Mouse (Mus musculus): ENCODE results near the gene Map4k1.

Map4k1 gene

DNA sequence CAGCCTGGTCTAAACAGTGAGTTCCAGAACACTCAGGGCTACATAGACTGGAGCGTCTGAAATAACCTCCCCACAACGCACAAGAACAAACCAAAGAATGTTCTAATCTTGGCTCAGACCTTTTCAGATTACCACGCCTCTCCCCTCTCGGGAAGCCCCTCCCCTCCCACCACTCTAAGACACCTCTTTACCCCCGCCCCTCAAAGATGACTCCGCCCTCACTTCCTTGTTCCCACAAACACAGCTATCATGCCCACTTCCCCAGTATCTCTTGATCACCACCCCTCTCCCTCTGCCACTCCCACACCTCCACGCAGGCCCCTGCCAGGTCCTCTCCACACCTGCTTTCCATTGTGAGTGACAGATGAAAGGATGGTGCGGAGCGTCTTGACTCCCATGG is 26.9 kb downstream of the Map4k1 start:
- in situ Hi-C loops (cut with MboI; ENCODE audit: low pct_unique_long_range_greater_than_20kb in 1 of 2, low sequenced_read_pairs in 2 of 2, unreplicated experiment in 1 of 2), result no loop called here

DNA sequence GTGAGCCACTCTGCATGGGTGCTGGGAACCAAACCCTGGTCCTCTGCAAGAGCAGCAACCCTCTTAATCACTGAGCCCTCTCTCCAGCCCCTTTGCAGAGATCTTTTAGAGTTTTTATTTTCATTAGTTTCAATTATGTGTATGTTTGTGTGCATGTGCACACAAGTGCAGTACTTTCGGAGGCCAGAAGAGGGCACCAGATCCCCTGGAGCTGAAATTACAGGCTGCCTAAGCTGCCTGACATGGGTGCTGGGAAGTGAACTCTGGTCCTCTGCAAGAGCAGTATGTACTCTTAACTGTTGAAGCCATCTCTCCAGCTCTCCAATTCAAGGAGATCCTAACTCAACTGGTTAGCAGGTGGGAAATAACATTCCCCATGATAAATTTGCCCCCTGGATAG is 33.1 kb downstream of the Map4k1 start:
- in situ Hi-C loops (cut with MboI; ENCODE audit: low pct_unique_long_range_greater_than_20kb in 1 of 2, low sequenced_read_pairs in 2 of 2, unreplicated experiment in 1 of 2), result no loop called here

DNA sequence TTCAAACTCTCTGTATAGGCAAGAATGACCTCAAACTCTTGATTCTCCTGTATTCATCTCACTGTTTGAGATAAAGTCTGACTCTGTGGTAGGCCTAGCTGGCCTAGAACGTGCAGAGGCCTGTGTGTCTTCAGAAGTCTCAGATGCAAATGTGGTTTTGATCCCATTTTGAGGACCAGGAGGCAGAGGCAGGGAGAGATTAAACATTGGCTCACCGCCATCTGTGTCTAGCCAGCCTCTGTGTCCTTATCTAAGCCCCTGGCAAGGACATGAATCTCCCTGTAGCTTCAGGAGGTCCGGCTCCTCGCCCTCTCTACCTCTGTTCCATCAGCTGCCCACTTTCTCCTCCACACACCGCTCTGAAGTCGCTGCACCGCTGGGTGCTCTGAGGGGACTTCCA is 34.6 kb downstream of the Map4k1 start:
- in situ Hi-C loops (cut with MboI; ENCODE audit: low pct_unique_long_range_greater_than_20kb in 1 of 2, low sequenced_read_pairs in 2 of 2, unreplicated experiment in 1 of 2), result no loop called here

DNA sequence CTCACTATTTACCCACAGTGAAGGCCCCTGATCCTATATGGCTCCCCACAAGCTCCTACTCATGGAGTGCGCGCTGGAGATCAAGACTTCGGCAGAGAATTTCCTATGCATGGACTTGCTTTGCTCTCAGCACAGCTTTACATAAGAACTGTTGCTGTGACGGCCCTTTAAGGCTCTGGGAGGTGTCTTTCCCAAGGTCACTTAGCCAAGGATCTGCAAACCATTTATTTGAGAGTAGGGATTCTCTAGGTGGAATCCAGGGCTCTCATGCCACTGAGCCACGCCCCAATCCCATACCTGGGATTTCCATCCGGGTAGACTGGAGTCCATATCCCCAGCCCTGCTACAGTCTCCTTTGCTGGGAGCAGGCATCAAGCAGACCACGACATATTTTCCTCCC is 35.4 kb downstream of the Map4k1 start:
- in situ Hi-C loops (cut with MboI; ENCODE audit: low pct_unique_long_range_greater_than_20kb in 1 of 2, low sequenced_read_pairs in 2 of 2, unreplicated experiment in 1 of 2), result no loop called here

DNA sequence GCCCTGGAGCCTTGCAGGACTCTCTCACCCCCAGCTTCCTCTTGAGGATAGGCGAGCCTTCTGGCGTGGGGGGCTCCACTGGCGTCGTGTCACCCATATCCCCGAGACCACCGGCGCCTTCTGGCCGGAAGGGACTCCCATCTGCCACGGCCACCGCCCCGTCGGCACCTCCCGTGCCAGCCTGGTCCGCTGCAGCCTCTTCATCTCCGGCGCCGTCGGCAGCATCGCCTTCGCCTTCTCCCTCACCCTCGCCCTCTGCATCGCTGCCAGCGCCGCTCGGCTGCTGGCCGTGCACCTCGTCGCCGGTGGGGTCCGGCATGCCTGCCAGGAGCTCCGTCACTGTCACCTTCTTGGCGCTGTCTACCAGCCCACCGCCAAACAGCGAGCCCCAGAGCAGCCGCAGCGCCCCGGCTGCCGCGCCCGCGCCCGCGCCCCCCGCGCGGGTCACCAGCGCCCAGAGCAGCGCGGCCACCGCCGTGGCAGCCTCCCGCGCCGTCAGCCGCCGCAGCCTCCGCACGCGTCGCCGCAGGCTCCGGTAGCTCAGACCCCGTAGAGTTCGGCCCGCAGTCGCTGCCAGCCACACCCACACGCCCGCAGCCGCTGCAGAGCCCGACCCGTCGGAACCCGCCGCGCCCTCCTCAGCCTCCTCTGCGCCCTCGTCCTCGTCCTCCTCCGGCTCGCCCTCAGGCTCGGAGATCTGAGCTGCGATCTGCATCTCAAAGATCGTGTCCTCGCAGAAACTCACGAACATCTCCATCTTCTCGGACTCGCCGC is 37.8 kb downstream of the Map4k1 start:
- in situ Hi-C loops (cut with MboI; ENCODE audit: low pct_unique_long_range_greater_than_20kb in 1 of 2, low sequenced_read_pairs in 2 of 2, unreplicated experiment in 1 of 2), result no loop called here

DNA sequence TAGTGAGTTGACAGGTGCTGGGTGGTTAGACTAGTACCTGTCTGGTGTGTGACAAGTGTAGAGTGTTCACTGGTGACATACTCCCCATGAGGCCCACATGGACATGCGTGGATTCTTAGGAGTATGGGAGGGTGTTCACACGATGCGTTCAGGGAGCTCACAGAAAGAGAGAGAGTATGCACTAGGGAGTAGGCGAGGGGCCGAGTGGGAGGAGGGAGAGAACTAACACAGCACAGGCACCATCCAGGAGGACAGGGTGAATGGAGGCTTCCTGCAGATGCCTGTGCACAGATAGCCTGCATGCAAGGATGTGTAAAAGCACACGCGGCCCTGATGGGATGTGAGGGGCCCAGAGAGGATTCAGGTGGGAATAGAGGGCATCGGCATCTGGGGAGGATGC is 40.6 kb downstream of the Map4k1 start:
- in situ Hi-C loops (cut with MboI; ENCODE audit: low pct_unique_long_range_greater_than_20kb in 1 of 2, low sequenced_read_pairs in 2 of 2, unreplicated experiment in 1 of 2), result no loop called here

DNA sequence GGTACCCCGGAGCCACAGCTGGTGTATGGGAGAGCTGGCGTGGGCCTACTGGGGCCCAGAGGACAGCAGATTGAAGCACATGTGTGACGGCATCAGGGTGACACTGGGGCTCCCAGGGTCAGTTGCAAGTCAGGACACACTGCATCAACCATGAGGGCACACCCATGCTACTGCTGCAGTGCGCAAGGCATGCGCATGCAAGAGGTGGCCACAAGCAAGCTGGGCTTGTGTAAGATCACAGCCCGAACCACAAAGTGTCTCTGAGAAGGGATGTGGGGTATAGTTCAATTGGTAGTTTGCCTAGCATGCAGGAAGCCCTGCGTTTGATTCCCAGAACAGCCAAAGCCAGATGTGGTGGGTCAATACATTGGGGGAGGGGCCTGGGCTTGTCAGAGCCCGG is 41.7 kb downstream of the Map4k1 start:
- in situ Hi-C loops (cut with MboI; ENCODE audit: low pct_unique_long_range_greater_than_20kb in 1 of 2, low sequenced_read_pairs in 2 of 2, unreplicated experiment in 1 of 2), result no loop called here

DNA sequence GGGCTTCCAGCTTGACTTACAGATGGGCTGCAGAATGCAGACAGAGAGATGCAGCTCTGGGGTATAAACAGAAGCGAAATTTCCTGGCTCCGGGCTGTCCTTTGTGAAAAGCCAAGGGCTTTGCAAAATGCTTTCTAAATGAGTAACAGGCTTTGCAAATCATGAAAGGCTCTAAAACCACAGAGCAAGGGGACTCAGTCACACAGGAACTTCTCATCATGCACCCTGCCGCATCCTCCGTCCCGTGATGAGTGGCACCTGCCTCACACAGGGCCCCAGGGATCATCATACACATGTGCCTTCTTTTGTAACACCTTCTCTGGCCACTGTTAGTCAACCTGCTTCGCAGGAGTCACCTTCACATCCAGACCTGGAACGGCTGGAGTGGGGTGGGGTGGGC is 43.7 kb downstream of the Map4k1 start:
- in situ Hi-C loops (cut with MboI; ENCODE audit: low pct_unique_long_range_greater_than_20kb in 1 of 2, low sequenced_read_pairs in 2 of 2, unreplicated experiment in 1 of 2), result no loop called here

DNA sequence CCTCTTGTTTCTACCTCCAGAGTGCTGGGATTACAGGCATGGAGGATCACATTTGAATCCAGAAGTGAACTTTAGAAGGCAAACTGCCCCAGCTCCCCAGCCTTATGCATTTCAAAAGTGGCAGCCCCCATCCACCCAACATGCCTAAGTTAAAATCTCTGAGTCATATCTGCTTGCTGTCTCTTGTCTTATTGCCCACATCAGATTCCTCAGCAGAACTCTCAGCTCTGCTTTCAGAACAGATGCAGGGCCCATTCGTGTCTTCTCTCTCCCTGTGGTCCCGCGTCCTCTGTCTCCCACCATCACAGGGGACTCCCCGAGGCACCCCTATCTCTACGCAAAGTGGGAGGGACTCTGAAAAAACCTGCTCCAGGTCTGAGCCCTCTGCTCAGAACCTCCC is 44.3 kb downstream of the Map4k1 start:
- in situ Hi-C loops (cut with MboI; ENCODE audit: low pct_unique_long_range_greater_than_20kb in 1 of 2, low sequenced_read_pairs in 2 of 2, unreplicated experiment in 1 of 2), result no loop called here

DNA sequence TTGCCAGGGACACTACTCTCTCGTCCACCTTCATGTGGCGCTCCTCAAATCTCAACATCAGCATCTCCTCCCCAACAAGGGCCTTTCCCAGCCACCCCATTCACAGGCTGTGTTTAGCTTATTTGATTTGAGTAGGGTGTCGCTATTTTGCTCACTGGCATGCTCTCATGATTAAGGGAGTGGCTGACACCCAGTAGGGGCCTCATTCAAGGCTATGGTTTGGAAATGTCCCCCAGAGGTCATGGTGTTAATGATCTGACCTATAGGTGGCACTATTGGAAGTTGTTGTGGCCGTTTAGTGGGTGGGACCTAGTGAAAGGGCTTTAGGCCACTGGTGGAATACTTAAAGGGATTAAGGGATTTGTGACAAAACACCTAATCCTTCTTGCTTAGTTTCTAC is 45.0 kb downstream of the Map4k1 start:
- in situ Hi-C loops (cut with MboI; ENCODE audit: low pct_unique_long_range_greater_than_20kb in 1 of 2, low sequenced_read_pairs in 2 of 2, unreplicated experiment in 1 of 2), result no loop called here

DNA sequence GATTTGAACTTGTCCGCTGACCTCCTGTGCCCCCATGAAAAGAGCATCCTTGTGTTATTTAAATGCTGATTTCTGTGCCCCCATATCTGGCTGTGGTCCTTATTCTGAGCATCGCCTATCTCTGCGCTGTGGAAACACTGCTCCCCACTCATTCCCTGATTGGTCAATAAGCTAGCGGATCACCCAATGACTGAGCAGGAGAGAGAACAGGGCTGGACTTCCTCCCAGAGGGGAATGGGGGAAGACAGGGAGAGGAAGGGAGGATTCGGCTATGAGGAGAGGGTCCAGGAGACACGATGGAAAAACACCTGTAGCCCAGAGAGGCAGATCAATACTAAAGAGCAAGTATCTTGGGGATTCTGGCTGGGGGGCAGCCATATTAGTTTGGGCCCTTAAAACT is 46.9 kb downstream of the Map4k1 start:
- in situ Hi-C loops (cut with MboI; ENCODE audit: low pct_unique_long_range_greater_than_20kb in 1 of 2, low sequenced_read_pairs in 2 of 2, unreplicated experiment in 1 of 2), result no loop called here

DNA sequence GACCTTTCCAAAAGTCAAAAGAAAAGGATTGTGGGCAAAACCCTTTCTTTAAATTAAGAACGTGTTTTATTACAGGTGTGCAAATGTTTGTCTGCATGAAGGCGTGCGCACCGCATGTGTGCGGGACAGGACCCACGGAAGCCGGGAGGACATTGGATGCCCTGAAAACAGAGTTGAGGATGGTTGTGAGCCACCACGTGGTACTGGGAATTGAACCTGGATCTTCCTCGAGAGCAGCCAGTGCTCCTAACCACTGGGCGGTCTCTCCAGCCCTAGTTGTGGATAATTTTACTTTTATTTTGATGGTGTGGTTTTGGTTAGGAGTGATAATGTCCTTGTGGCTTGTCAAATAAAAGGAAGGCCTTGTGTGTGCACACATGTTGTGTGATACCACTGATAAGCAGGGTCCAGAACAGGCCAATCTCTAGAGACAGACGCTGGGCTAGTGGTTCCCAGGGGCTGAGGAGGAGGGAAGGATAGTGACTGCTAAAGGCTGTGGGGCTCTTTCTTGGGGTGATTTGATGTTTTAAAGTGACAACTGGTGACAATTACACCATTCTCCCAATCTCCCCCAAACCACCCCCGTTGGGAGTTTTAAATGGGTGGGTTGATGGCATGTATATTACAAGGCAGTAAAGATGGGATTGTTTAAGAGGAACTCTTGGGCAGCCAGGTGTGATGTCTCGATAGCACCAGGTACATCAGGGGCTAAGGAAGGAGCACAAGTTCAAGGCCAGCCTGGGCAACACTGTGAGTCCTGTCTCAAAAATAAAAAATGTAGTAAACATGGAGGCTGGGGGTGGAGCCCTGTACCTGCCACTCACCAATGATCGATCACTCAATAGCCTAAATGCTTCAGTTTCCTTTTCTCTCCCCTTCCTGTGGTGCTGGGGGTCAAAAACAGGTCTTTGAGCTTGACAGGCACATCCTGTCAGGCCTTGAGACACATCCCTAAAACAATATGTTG is 48.1 kb downstream of the Map4k1 start:
- in situ Hi-C loops (cut with MboI; ENCODE audit: low pct_unique_long_range_greater_than_20kb in 1 of 2, low sequenced_read_pairs in 2 of 2, unreplicated experiment in 1 of 2), result no loop called here

DNA sequence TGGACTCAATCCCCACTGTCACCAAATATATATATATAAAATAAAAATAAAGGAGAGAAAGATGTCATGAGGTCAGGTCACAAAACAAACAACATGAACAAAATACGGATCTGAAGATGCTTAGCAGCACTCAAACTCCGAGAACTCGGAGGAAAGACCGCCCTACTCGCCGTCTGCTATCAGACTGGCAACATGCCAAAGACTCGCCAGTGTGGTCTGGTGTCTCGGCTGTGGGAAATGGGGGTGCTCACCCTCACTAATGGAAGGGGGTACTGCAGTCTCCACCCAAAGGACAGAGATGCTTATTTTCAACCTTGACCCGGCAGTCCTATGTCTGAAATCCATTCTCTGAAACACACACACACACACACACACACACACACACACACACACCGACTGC is 49.8 kb downstream of the Map4k1 start:
- in situ Hi-C loops (cut with MboI; ENCODE audit: low pct_unique_long_range_greater_than_20kb in 1 of 2, low sequenced_read_pairs in 2 of 2, unreplicated experiment in 1 of 2), result no loop called here

DNA sequence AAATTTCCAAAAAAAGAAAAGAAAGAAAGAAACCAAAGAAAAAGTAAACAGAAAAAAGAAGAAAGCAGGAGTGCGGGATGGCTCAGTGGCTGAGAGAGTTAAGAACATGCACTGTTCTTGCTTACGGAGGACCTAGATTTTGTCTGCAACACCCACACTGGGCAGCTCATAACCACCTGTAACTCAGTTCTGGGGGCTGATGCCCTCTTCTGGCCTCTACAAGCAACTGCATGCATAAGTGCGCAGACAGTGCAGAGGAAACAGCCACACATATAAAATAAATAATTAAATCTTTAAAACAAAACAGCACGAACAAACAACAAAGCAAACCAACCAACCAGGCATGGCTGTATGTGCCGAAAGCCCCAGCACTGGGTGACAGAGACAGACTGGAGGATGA is 50.8 kb downstream of the Map4k1 start:
- in situ Hi-C loops (cut with MboI; ENCODE audit: low pct_unique_long_range_greater_than_20kb in 1 of 2, low sequenced_read_pairs in 2 of 2, unreplicated experiment in 1 of 2), result no loop called here

DNA sequence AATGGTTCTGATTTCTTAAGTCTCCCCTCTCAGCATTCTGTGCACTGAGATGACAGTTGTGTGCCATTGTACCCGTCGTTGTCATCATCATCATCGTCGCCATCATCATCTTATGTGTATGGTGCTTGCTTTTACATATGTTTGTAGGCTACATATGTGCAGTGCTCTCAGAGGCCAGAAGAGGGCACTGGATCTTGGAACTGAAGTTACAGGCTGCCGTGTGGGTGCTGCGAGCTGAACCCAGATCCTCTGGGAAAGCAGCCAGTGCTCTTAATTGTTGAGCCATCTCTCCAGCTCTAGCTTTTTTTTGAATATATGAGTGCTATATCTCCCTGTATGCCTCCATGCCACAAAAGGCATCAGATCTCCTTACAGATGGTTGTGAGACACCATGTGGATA is 55.4 kb downstream of the Map4k1 start:
- in situ Hi-C loops (cut with MboI; ENCODE audit: low pct_unique_long_range_greater_than_20kb in 1 of 2, low sequenced_read_pairs in 2 of 2, unreplicated experiment in 1 of 2), result loop anchor here in 1 of 2 experiments (5.0 kb wide), 1 partner anchor 40 kb away; no protein-coding TSS in a partner anchor

DNA sequence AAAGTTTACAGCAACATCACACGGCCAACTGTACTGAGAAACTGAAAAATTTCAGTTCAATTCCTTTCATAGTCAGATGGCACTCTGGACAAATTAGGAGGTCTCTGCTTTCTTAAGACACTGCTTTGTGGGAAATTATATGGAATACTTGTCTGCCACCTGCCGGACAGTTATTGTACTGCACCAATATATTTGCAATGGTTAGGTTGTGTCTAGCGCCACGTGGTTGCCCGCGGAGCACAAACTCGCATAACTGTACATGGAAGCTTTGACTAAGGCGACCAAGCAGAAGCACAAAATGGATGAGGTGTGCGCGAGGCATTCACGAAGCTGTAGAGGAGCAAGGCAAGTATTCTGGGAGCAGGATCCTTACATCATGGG is 57.7 kb downstream of the Map4k1 start:
- in situ Hi-C loops (cut with MboI; ENCODE audit: low pct_unique_long_range_greater_than_20kb in 1 of 2, low sequenced_read_pairs in 2 of 2, unreplicated experiment in 1 of 2), result loop anchor here in 1 of 2 experiments (5.0 kb wide), 1 partner anchor 42 kb away; no protein-coding TSS in a partner anchor

DNA sequence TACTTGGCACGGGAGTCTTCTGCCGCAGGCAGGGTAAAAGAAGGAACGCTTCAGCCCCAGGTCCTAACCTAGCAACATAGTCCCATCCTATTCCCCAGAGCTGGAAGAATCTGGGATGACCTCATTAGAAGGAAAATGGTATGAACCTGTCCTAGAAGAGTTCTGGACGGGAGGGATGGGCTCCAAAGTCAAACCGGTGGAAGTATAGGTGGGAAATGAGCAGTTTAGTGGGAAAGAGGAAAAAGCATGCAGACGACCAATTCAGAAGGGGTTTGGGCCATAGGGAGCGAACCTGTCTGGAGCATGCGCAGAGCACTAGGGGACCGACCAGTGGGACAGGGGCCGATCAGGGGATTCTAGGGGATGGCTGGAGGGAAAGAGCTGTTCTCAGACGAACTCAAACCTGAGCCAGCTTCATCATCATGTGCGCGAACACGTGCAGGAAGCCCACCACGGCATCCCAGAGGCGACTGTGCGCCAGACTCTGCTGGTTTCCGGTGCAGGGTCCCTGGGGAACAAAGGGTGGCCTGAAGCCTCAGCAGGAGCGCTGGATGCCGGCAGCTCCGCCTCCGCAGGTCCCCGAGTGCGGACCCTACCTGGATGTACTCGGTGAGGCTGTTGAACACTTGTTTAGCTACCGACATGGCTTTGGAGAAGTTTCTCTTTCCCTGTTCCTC is 58.3 kb downstream of the Map4k1 start:
- in situ Hi-C loops (cut with MboI; ENCODE audit: low pct_unique_long_range_greater_than_20kb in 1 of 2, low sequenced_read_pairs in 2 of 2, unreplicated experiment in 1 of 2), result loop anchor here in 1 of 2 experiments (5.0 kb wide), 1 partner anchor 43 kb away; no protein-coding TSS in a partner anchor

DNA sequence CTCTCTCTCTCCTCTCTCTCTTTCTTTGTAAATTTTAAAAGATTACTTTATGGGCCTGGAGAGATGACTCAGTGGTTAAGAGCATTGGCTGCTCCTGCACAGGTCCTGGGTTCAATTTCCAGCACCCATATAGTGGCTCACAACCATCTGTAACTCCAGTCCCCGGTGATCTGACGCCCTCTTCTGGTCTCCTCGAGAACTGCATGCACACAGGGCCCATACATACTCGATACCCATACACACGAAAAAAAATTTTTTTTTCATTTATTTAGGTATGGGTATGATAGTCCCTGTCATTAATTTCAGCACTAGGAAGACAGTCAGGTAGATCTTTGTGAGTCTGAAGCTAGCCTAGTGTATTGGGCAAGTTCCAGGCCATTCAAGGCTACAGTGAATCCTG is 59.3 kb downstream of the Map4k1 start:
- in situ Hi-C loops (cut with MboI; ENCODE audit: low pct_unique_long_range_greater_than_20kb in 1 of 2, low sequenced_read_pairs in 2 of 2, unreplicated experiment in 1 of 2), result no loop called here

Data from mouse embryonic stem cell (cell line).